Mouse (Mus musculus): ENCODE data around the gene Sept8. TPM values are rescaled to one million over a fixed set of nuclear protein-coding genes. Genes with fewer than 3 reads are reported as not detected.

The Sept8 gene
- total RNA-seq (2023), result 1.2 TPM

GRCm38 (mm10) chr11:53519207-53520121, at the start of gene Sept8:
TSS of gene Sept8 (plus strand) at chr11:53519257.

DNA sequence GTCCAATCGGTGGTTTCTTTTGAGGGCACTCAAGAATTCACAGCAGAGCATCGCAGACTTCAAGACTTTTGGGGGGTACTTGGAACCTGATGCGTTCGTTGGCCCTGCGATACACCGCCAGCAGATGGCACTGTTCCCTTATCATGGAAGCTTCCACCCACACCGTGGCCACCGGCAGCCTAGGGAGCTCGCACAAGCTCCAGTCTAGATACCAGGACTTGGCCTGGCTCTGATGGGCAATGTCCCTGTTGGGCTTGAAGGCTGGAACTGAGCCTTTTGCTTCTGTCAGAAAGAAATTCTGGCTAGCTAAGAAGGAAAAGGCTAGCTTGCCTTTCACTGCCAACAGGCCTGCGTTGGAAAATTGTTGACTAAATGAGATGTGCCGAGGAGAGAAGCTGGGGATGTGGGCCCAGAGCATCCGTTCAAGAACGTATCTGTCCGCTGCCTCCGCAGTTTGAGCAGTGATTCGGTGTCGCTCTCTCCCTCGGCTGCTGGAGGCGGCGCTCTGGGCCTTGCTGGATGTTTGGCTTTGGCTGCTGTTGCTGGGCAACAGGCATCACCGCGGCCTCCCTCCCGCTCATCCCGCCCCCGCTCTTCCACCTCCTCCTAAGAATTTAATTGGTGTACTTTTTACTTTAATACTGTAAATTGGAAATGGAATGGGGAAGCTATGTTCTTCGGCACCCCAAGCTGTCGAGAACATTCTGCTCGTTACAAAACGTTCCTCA, 48.9 kb upstream of the Sept8 start, which contains the start of gene Gm9837:
TSS of gene Gm9837 (minus strand) at position 512 of the 728 bp plus-strand sequence.

DNA sequence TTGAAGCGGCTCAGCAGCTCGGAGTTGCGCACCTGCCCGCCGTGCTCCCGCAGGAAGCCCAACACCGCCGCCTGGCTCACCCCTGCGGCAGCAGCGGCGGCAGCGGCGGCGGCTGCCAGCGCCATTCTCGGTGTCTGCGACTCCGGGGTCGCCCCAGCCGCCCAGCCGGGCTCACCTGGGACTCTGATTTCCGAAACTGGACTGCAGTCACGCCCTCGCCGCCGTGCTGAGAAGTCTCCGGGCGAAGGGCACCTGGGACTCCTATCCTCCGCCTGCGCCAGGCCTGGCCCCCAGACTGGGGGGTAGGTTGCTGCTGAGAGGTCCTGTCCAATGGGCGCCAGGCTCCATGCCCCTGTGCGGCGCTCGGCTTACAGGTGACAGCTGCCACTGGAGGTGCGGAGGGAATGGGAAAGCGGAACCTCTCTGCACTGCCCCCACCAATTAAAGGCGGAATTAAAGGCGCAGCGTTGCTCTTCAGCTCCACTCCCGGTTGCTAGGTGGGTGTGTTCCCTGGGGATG, 39.2 kb upstream of the Sept8 start, which contains the start of the genes Gm9945 and Sowaha:
TSS of gene Gm9945 (plus strand) at position 384 of the 519 bp plus-strand sequence.
TSS of gene Sowaha (minus strand) at position 492 of the 519 bp plus-strand sequence.

GRCm38 (mm10) chr11:53567224-53568014, 48.4 kb downstream of the Sept8 start, which contains the start of gene Kif3a:
TSS of gene Kif3a (plus strand) at chr11:53567379.

Other genes starting within 250 kb of the Sept8 start
- gene Hspa4, start 218.8 kb upstream of the Sept8 start, total RNA-seq (2023), result 105 TPM
- gene Zcchc10, start 194.6 kb upstream of the Sept8 start, total RNA-seq (2023), result 22.1 TPM
- gene Aff4, start 168.4 kb upstream of the Sept8 start, total RNA-seq (2023), result 258 TPM
- not detected for gene Leap2, start 96.1 kb upstream of the Sept8 start, total RNA-seq (2023)
- 142 TPM for gene Uqcrq, start 88.4 kb upstream of the Sept8 start, total RNA-seq (2023)
- gene Gdf9, start 88.2 kb upstream of the Sept8 start, total RNA-seq (2023), result not detected
- not detected for gene Gm10447, start 62.1 kb upstream of the Sept8 start, total RNA-seq (2023)
- gene Shroom1, start 62.1 kb upstream of the Sept8 start, total RNA-seq (2023), result not detected
- gene Gm9837, start 48.8 kb upstream of the Sept8 start, total RNA-seq (2023), result not detected
- gene Gm9945, start 39.1 kb upstream of the Sept8 start, total RNA-seq (2023), result not detected
- gene Sowaha, start 39.0 kb upstream of the Sept8 start, total RNA-seq (2023), result not detected
- 8.2 TPM for gene Kif3a, start 48.1 kb downstream of the Sept8 start, total RNA-seq (2023)
- not detected for gene Il4, start 99.4 kb downstream of the Sept8 start, total RNA-seq (2023)
- gene Il13, start 115.4 kb downstream of the Sept8 start, total RNA-seq (2023), result not detected
- gene Rad50, start 188.1 kb downstream of the Sept8 start, total RNA-seq (2023), result 22.8 TPM
- gene Il5, start 201.5 kb downstream of the Sept8 start, total RNA-seq (2023), result not detected